Mouse (Mus musculus) gastrocnemius, adult 2 months (tissue): ENCODE measurements around the gene Casp8ap2. TPM values are rescaled to one million over a fixed set of nuclear protein-coding genes. Genes with fewer than 3 reads are reported as not detected.

Experiments used
- DNase-seq: peaks from one replicate; pipeline ENCODE4 v3.0.0; 2022
- H3K27ac ChIP-seq: fragments of 200-600 bp; 2 replicates; pipeline ENCODE4 v1.8.1; 2022; ENCODE audit warnings: mild to moderate bottlenecking
- H3K4me3 ChIP-seq: fragments of 200-600 bp; 2 replicates; pipeline ENCODE4 v1.8.1; 2022; ENCODE audit warnings: mild to moderate bottlenecking, moderate library complexity
- CTCF ChIP-seq: fragments of 200-600 bp; IDR thresholded peaks from 2 replicates; pipeline ENCODE4 v1.8.1; 2022; ENCODE audit warnings: antibody characterized with exemption, mild to moderate bottlenecking, moderate library complexity
- intact Hi-C: fragments of 180-260 bp; cut with DNase I; formaldehyde crosslinking; loops from one replicate; pipeline ENCODE4 v1.15.1; 2025
- long read RNA-seq, 2 experiments: library from polyadenylated mRNA; stranded (forward); transcript quantifications; one replicate each; pipeline ENCODE4 v2.0.0; 2021
- total RNA-seq, 2 experiments: library from RNA; stranded (reverse); gene quantifications; 2 replicates each; pipeline ENCODE4 v1.2.3; 2021

Casp8ap2 gene
- total RNA-seq: 1 to 10 TPM; 4.3 to 5.0 TPM
- long read RNA-seq, experiment 1, full-length matches to known transcripts: 4 of 6 reads
- long read RNA-seq, experiment 1, partial matches to known transcripts: 2 of 6 reads
- long read RNA-seq, experiment 1, other reads (novel, unspliced or antisense): 0 of 6 reads
- long read RNA-seq, experiment 2, full-length matches to known transcripts: 2 of 6 reads
- long read RNA-seq, experiment 2, partial matches to known transcripts: 2 of 6 reads
- long read RNA-seq, experiment 2, other reads (novel, unspliced or antisense): 2 of 6 reads

DNA sequence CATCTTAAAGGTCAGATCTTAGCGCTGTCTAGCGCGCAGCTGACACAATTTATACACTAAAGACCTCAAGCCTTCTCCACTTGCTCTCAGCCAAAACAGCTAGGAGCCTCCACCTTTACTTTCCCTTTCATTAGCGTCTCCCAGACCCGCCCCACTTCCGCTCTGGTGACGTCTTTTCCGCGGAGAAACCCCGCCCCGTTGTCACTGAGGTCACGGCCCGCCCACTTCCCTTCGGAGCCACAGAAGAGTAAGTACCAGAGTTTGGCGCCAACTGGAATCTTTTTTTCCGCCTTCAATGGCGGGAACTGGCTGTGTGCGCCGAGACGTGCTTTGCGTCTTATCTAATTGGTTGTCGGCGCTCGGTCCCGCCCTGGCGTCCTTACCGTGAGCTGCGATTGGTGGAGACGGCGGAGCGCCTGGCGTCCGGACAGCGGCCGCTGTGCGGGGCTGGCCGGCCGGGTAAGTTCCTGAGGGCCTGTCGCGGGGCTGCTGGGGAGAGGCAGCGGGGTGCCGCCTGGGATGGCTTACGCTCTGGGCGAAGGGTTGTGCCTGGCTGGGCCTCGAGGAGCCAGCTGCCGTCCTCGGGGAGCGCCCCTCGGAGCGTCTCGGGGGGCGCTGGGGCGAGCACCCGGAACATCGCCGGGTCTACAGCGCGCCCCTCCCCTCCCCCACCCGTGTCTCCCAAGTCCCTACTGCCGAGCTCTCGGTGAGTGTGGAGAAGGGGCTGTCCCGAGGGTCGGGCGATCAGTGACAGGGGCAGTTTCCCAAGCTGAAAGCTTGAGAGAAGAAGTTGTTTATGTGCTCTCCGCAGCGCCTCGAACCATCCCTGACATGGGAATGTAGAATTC is at the start of gene Casp8ap2:
Gene Casp8ap2 (plus strand): TSS at position 418 of the 848 bp plus-strand sequence.
- Histone ChIP-seq H3K27ac (peak within 1 kb of the TSS; percentile 91), H3K4me3 (peak within 1 kb of the TSS; percentile 92)
- DNase-seq: peak; percentile 98
- TF ChIP-seq CTCF: no peak
- intact Hi-C loops: loop anchor here (5.0 to 10.0 kb wide), 3 partner anchors 42 to 700 kb away; partner anchors contain the start of genes Mdn1 and Rngtt

DNA sequence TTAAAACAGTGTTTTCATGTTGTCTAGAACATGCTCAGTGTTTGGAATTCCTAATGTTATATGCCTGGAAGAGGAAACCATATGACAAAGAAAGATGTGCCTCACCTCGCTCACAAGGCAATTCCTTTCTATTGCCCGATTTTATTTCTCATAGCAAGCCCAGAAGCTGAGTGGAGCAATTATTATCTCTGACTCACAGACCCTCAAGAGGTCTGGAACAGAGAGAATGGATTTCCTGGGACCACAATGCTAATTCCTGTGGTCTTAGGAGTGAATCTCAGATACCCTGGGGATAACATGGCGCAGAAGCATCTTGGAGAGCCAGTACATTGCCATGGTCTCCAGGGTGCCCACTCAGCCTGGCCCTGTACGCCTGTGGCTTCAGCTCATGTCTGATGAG is 46.2 kb upstream of the Casp8ap2 start:
- intact Hi-C loops: no loop called here
- no peak for TF ChIP-seq CTCF
- Histone ChIP-seq H3K27ac (no peak overlapping the region; the same call in 1 of the 2 replicates), H3K4me3 (no peak overlapping the region)
- DNase-seq: no peak

DNA sequence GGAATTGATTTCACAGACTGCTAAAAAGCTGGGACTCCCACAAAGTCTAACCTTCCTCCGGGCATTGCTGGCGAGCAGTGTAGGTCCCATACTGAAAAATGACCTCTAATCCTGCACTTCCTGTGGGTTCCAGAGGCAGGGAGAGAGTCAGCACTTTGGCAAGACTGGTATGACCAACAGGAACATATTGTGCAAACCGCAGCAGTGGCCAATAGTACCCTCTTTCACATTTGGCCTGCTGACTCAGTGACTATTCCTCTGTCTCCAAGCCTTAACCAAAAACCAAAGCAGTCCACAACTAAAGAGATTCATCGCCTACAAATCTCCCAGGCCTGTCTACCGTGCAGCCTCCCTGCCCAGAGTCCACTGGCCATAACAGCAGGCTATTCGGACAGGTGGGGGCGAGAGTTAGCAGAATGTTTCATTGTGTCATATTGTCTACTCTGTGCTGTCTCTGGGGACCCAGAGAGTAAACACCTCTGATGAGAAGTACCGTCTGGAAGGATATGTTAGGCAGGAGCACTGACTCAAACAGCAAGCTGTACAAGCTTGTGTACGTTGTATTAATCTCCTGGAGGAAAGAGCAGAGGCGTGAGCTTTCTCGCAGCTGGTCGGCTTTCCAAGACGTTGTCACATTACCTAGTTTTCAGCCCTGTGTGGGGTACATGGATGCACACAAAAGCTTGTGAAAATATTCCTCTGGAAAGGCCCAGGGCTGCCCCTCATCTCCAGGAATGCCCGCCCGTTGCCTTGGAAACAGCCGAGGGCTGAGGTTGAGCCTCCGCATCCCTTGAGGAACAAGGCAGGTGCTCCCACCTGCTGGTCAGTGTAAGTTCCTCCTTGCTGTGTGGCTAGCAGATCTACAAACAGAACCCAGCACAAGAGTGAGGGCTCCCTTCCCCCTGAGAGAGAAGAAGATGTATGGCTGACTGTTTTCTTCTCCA is 45.0 kb upstream of the Casp8ap2 start:
- peak; percentile 42 for DNase-seq
- intact Hi-C loops: loop anchor here (5.0 kb wide), 1 partner anchor 418 kb away; no protein-coding TSS in a partner anchor
- Histone ChIP-seq H3K4me3 (no peak overlapping the region), H3K27ac (peak overlapping the region; percentile 63)
- TF ChIP-seq CTCF: no peak

DNA sequence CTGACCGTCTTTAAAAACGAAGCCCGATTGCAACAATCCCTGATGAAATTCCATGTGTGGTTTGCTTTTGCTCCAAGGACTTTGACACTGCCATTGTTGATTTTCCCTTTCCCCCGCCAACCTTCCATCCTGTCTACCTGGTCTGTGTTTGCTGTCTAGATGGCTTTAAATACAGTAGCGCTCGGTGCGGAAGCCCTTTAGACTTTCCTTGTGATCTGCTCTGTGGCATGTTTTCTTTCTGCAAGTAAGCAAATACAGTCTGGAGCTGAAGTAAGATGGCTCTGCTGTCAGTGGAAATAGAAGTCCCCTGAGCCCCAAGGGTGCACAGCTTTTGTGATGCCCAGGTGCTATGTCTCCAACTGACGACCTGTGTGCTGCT is 44.3 kb upstream of the Casp8ap2 start:
- DNase-seq: no peak
- no peak overlapping the region for H3K4me3 ChIP-seq
- H3K27ac ChIP-seq: no peak overlapping the region
- TF ChIP-seq CTCF: no peak
- intact Hi-C loops: loop anchor here (5.0 kb wide), 1 partner anchor 419 kb away; no protein-coding TSS in a partner anchor

DNA sequence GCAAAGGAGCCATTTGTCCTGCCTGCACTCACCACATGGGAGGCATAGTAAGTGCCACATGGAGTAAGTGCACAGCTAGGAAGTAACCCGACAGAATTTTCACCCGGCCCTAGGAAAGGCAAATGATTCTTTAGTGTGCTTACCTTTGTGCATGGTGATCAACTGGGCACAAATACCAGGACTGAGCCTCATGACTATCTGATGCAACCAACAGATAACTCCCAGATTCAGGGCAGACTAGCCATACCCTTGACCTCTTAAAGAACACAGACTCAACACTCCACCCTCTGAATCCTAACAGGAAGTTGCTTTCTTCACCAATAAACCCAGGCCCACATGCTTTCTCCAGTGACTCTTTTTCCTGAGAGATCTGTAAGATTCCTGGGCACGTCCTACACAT is 43.8 kb upstream of the Casp8ap2 start:
- DNase-seq: no peak
- Histone ChIP-seq H3K27ac (no peak overlapping the region), H3K4me3 (no peak overlapping the region)
- intact Hi-C loops: loop anchor here (5.0 kb wide), 1 partner anchor 419 kb away; no protein-coding TSS in a partner anchor
- TF ChIP-seq CTCF: no peak

DNA sequence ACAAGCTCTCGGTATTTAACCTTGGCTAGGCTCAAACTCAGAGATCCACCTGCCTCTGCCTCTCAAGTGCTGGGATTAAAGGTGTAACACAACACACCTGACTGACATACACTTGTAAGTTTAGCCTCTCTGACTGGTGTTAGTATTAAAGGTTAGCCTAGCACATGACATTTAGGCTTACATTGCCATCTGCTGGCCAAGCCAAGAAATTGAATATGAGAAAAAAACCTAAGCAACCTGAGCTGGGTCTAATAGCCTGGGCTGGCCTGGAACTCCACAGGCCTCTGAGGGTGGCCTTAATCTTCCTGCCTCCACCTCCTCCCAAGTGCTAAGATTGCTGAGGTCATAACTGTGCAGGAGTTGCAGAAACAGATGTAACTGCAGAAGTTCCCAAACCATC is 43.1 kb upstream of the Casp8ap2 start:
- Histone ChIP-seq H3K4me3 (no peak overlapping the region), H3K27ac (0 out of 2 replicates have a peak overlapping the region, but pooled peaks have one; percentile 20)
- DNase-seq: peak; percentile 58
- peak; percentile 73 for TF ChIP-seq CTCF
- intact Hi-C loops: loop anchor here (5.0 kb wide), 1 partner anchor 420 kb away; no protein-coding TSS in a partner anchor

DNA sequence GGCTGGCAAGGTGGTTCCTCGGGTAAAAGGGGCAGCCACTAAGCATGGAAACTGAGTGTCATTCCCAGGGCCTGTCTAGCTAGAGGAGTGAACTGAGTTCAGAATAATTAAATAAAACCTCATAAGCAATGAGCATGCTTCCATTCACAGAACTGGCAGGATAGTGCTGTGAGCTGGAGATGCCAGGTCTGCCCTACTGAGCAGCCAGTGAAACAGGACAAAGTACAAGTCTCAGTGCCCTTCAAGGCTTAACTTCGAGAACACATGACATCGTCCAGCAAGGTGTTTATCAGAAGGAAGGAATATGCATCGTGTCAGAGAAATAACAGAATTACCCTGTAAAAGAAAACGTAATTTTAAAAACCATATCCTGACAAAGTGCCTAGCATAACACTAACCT is 41.7 kb upstream of the Casp8ap2 start:
- no peak overlapping the region; the same call in 1 of the 2 replicates for H3K27ac ChIP-seq
- H3K4me3 ChIP-seq: no peak overlapping the region
- no peak for DNase-seq
- no peak for TF ChIP-seq CTCF
- intact Hi-C loops: loop anchor here (1.0 to 5.0 kb wide), 2 partner anchors 421 to 518 kb away; no protein-coding TSS in a partner anchor

- peak; percentile 28 for TF ChIP-seq CTCF
- H3K4me3 ChIP-seq: no peak overlapping the region
- intact Hi-C loops: loop anchor here (5.0 kb wide), 1 partner anchor 422 kb away; no protein-coding TSS in a partner anchor
- no peak overlapping the region for H3K27ac ChIP-seq
- DNase-seq: no peak
Observed at GRCm38 (mm10) chr4:32574604-32575003, 40.6 kb upstream of the Casp8ap2 start.

DNA sequence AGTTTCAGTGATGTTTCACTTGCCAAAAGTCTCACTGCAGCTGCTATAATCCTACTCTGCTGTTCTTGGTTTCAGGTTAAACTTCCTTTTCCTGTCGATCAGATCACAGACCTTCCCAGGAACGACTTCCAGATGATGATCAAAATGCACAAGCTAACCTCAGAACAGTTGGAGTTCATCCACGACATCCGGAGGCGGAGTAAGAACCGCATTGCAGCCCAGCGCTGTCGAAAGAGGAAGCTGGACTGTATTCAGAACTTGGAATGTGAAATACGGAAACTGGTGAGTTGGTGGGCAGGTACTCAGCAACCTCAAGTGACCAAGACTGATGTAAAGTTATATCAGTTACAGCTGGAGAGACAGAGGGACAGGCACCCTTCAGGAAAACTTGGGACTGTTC is 40.1 kb upstream of the Casp8ap2 start:
- H3K27ac ChIP-seq: no peak overlapping the region
- H3K4me3 ChIP-seq: no peak overlapping the region
- no peak for DNase-seq
- intact Hi-C loops: no loop called here
- no peak for TF ChIP-seq CTCF

DNA sequence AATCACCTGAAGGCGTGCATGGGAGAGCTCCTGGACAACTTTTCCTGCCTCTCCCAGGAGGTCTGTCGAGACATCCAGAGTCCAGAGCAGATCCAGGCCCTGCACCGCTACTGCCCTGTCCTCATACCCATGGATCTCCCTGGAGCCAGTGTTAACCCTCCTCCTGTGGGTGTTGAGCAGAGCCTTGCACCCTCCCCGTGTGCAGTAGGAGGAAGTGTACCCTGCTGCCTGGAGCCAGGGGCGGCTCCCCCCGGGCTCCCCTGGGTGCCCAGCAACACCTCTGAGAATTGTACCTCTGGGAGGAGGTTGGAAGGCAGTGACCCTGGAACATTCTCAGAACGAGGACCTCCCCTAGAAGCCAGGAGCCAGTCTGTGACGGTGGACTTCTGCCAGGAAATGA is 35.4 kb upstream of the Casp8ap2 start:
- Histone ChIP-seq H3K27ac (no peak overlapping the region), H3K4me3 (no peak overlapping the region)
- no peak for DNase-seq
- intact Hi-C loops: no loop called here
- no peak for TF ChIP-seq CTCF

DNA sequence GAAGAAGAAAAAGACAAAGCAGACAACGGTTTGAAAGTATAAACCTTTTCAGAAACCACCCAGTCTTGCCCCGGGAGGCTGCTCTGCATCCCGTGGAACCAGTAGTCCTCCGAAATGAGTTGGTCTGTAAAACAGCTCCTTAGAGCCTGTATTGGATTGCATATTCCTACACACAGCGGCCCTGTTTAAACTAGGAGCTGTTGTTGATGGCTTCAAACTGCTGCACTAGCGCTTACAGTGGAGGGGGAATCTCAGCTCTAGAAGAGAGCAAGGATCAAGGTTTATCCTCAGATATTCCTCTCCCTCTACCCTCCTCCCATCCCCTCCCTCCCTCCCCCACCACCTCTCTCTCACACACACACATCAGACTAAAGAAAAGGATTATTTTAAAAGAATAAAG is 31.1 kb upstream of the Casp8ap2 start:
- TF ChIP-seq CTCF: no peak
- intact Hi-C loops: no loop called here
- no peak for DNase-seq
- Histone ChIP-seq H3K27ac (no peak overlapping the region), H3K4me3 (no peak overlapping the region)

DNA sequence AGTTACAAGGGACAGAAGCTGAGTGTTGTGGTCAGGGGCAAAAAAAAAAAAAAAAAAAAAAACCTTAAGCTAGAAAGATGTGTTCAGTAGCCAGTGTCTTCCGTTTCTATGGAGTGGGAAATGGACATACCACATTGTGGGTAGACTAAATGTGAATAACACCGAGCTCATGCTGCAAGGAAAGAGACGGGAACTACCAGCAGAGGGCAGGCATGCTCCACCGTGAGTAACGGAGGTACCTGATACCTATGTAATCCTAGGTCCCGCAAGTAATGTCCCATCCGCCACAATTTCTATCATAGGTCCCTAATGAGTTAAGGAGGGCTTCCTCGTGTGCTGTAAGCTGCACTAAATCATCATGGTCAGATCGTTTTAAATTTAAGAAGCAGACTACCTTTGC is 28.7 kb upstream of the Casp8ap2 start:
- Histone ChIP-seq H3K4me3 (no peak overlapping the region), H3K27ac (no peak overlapping the region)
- peak; percentile 62 for DNase-seq
- intact Hi-C loops: loop anchor here (2.0 kb wide), 1 partner anchor 532 kb away; no protein-coding TSS in a partner anchor
- TF ChIP-seq CTCF: peak; percentile 76
